Mouse (Mus musculus): ENCODE measurements around the gene Hist1h2ah. TPM values are rescaled to one million over a fixed set of nuclear protein-coding genes. Genes with fewer than 3 reads are reported as not detected.

The Hist1h2ah gene
- polyA plus RNA-seq, 1 experiment from 2014 or later = not detected

DNA sequence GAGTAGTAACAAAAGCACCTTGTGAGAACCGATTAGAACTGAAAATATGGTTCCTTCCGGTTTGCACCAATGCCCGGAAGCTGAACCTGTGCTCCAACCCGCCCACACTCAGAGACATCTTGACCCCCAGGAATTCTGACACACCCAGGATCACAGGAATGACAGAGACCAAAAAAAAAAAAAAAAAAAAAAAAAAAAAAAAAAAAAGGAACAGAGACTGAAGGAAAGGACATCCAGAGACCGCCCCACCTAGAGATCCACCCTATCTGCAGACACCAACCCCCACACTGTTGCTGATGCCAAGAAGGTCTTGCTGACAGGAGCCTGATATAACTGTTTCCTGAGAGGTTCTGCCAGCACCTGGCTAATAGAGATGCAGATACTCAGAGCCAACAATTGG lies 42.8 kb downstream of the Hist1h2ah start:
- TF ChIP-seq CTCF (IDR thresholded peaks at IDR 0.05; ENCODE audit: low read depth) = no peak
- Histone ChIP-seq H3K27ac (replicated peaks) (no peak overlapping the region), H3K9ac (ENCODE audit: low read length) (no peak overlapping the region), H3K4me1 (replicated peaks; ENCODE audit: control insufficient read depth, insufficient read depth) (no peaks in the 10 kb centered on the region), H3K4me2 (replicated peaks; ENCODE audit: low read depth) (no peak overlapping the region), H3K36me3 (ENCODE audit: control insufficient read depth, insufficient read depth, low read length) (no peaks in the 10 kb centered on the region), H3K4me3 (ENCODE audit: low read depth, low read length) (no peak overlapping the region), H3K27me3 (ENCODE audit: control insufficient read depth, insufficient read depth, low read length) (peaks cover 15% of the 10 kb centered on the region; the same call in 1 of the 2 replicates), H3K9me3 (ENCODE audit: control insufficient read depth, low read length) (0 out of 2 replicates have a peak, but pooled peaks cover 3% of the 10 kb centered on the region)
- ATAC-seq (ENCODE audit: low FRiP score, low TSS enrichment) = no peak
- DNase-seq (ENCODE audit: low spot score) = no peak
- WGBS = 82% methylated on average over 5 of the region's 5 CpGs

Small RNA genes within 50 kb of the gene (microRNA-seq; reads per million reads assigned to microRNA genes)
- gene Gm26300 = not detected
- gene Gm44390 = not detected
- gene Gm44486 = not detected

Other genes with a start within 250 kb of the Hist1h2ah start
- 1.4 and 1.6 TPM in 2 replicates for gene Hist1h2an, start 248.3 kb downstream of the Hist1h2ah start, polyA plus RNA-seq (2015; fragmentation: Nextera tagmentation; extraction: Ambion mirVana)
- gene Hist1h2bp, start 248.1 kb downstream of the Hist1h2ah start, polyA plus RNA-seq (2015; fragmentation: Nextera tagmentation; extraction: Ambion mirVana) = 0.54 and 2.0 TPM in 2 replicates
- gene Hist1h2bq, start 225.4 kb downstream of the Hist1h2ah start, polyA plus RNA-seq (2015; fragmentation: Nextera tagmentation; extraction: Ambion mirVana) = 7.7 and 9.9 TPM in 2 replicates
- gene Hist1h2ao, start 225.1 kb downstream of the Hist1h2ah start, polyA plus RNA-seq (2015; fragmentation: Nextera tagmentation; extraction: Ambion mirVana) = 0.95 and 1.1 TPM in 2 replicates
- 1.1 TPM in 1 of 2 replicates, not detected in the other for gene Hist1h4m, start 223.8 kb downstream of the Hist1h2ah start, polyA plus RNA-seq (2015; fragmentation: Nextera tagmentation; extraction: Ambion mirVana)
- gene Hist1h4n, start 203.4 kb downstream of the Hist1h2ah start, polyA plus RNA-seq (2015; fragmentation: Nextera tagmentation; extraction: Ambion mirVana) = 4.0 and 4.6 TPM in 2 replicates
- gene Hist1h2ap, start 202.1 kb downstream of the Hist1h2ah start, polyA plus RNA-seq (2015; fragmentation: Nextera tagmentation; extraction: Ambion mirVana) = 1,237 and 1,874 TPM in 2 replicates
- gene Hist1h2br, start 201.8 kb downstream of the Hist1h2ah start, polyA plus RNA-seq (2015; fragmentation: Nextera tagmentation; extraction: Ambion mirVana) = 8.1 and 10.0 TPM in 2 replicates
- 1.4 and 1.6 TPM in 2 replicates for gene Zfp184, start 90.5 kb downstream of the Hist1h2ah start, polyA plus RNA-seq (2015; fragmentation: Nextera tagmentation; extraction: Ambion mirVana)
- 0.05 TPM in 1 of 2 replicates, not detected in the other for gene Pom121l2, start 54.4 kb downstream of the Hist1h2ah start, polyA plus RNA-seq (2015; fragmentation: Nextera tagmentation; extraction: Ambion mirVana)
- 0.51 and 0.65 TPM in 2 replicates for gene Prss16, start 25.8 kb downstream of the Hist1h2ah start, polyA plus RNA-seq (2015; fragmentation: Nextera tagmentation; extraction: Ambion mirVana)
- 0.35 and 0.99 TPM in 2 replicates for gene Hist1h2bk, start 302 bp upstream of the Hist1h2ah start, polyA plus RNA-seq (2015; fragmentation: Nextera tagmentation; extraction: Ambion mirVana)
- 5.8 and 5.9 TPM in 2 replicates for gene Hist1h4i, start 5.8 kb upstream of the Hist1h2ah start, polyA plus RNA-seq (2015; fragmentation: Nextera tagmentation; extraction: Ambion mirVana)
- 12.1 and 12.6 TPM in 2 replicates for gene Hist1h2ag, start 7.4 kb upstream of the Hist1h2ah start, polyA plus RNA-seq (2015; fragmentation: Nextera tagmentation; extraction: Ambion mirVana)
- 1.1 and 3.7 TPM in 2 replicates for gene Hist1h2bj, start 7.6 kb upstream of the Hist1h2ah start, polyA plus RNA-seq (2015; fragmentation: Nextera tagmentation; extraction: Ambion mirVana)
- 0.04 TPM in 1 of 2 replicates, not detected in the other for gene Vmn1r188, start 48.9 kb upstream of the Hist1h2ah start, polyA plus RNA-seq (2015; fragmentation: Nextera tagmentation; extraction: Ambion mirVana)
- not detected in 2 replicates for gene Vmn1r189, start 70.3 kb upstream of the Hist1h2ah start, polyA plus RNA-seq (2015; fragmentation: Nextera tagmentation; extraction: Ambion mirVana)
- gene Vmn1r191, start 148.4 kb upstream of the Hist1h2ah start, polyA plus RNA-seq (2015; fragmentation: Nextera tagmentation; extraction: Ambion mirVana) = not detected in 2 replicates
- gene Vmn1r192, start 155.6 kb upstream of the Hist1h2ah start, polyA plus RNA-seq (2015; fragmentation: Nextera tagmentation; extraction: Ambion mirVana) = not detected in 2 replicates
- 0.01 TPM in 1 of 2 replicates, not detected in the other for gene Vmn1r193, start 187.6 kb upstream of the Hist1h2ah start, polyA plus RNA-seq (2015; fragmentation: Nextera tagmentation; extraction: Ambion mirVana)
- gene Vmn1r194, start 208.6 kb upstream of the Hist1h2ah start, polyA plus RNA-seq (2015; fragmentation: Nextera tagmentation; extraction: Ambion mirVana) = not detected in 2 replicates
- not detected in 2 replicates for gene Vmn1r195, start 235.0 kb upstream of the Hist1h2ah start, polyA plus RNA-seq (2015; fragmentation: Nextera tagmentation; extraction: Ambion mirVana)